Mouse (Mus musculus): ENCODE data around the gene Apba2. TPM values are rescaled to one million over a fixed set of nuclear protein-coding genes. Genes with fewer than 3 reads are reported as not detected.

Gene Apba2
- polyA plus RNA-seq, 1 experiment: not detected

GRCm38 (mm10) chr7:64791145-64791544 is 289.6 kb downstream of the Apba2 start:
- TF ChIP-seq MYOD1 (IDR thresholded peaks at IDR 0.05; ENCODE audit: control insufficient read depth in 1 of 3, insufficient read length in 2 of 3, low read depth in 2 of 3) (no peak), MAX (IDR thresholded peaks at IDR 0.05; ENCODE audit: low read depth) (no peak), USF1 (IDR thresholded peaks at IDR 0.05; ENCODE audit: low read depth) (no peak), MYOG (IDR thresholded peaks at IDR 0.05; ENCODE audit: control insufficient read depth in 1 of 3, insufficient read depth in 1 of 3, insufficient read length in 2 of 3, low read depth in 2 of 3) (no peak), TCF12 (IDR thresholded peaks at IDR 0.05; ENCODE audit: insufficient read depth, poor library complexity, severe bottlenecking) (no peak), CEBPB (IDR thresholded peaks at IDR 0.05; ENCODE audit: insufficient read depth, poor library complexity, severe bottlenecking) (no peak)

DNA sequence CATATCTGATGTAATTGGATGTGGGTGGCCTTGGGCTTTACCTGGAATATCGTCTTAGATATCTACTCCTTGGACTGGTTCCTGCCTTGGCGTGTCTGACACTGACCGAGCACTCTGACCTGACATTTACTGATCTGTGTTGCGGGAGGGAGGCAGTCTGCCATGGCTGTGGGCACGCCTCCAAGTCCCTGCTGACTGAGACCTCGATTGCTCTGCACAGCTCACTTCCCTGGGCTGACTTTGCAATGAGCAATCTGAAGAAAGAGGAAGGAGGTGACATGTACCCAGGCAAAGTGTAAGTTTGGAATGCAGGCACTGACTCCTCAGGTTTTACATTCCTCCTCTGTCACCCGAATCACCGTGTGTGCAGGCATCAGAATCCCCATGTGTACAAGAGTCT is 290.5 kb downstream of the Apba2 start:
- Histone ChIP-seq H3K4me3 (no peak overlapping the region), H3K79me2 (ENCODE audit: control insufficient read depth, insufficient read depth) (no peaks in the 10 kb centered on the region), H3K27me3 (ENCODE audit: control insufficient read depth, insufficient read depth, insufficient read length) (no peaks in the 10 kb centered on the region), H3K36me3 (ENCODE audit: control insufficient read depth, insufficient read depth) (no peaks in the 10 kb centered on the region), H3K4me2 (ENCODE audit: low read depth) (peak overlapping the region; percentile 50), H3ac (ENCODE audit: control insufficient read depth, insufficient read length) (no peak overlapping the region)
- TF ChIP-seq SRF (IDR thresholded peaks at IDR 0.05; ENCODE audit: control insufficient read depth, insufficient read length, low read depth) (no peak), POLR2A (IDR thresholded peaks at IDR 0.05; ENCODE audit: insufficient read length, low read depth) (no peak), MAX (IDR thresholded peaks at IDR 0.05; ENCODE audit: low read depth) (no peak), MYOD1 (IDR thresholded peaks at IDR 0.05; ENCODE audit: control insufficient read depth in 1 of 3, insufficient read length in 2 of 3, low read depth in 2 of 3) (no peak), CEBPB (IDR thresholded peaks at IDR 0.05; ENCODE audit: insufficient read depth, poor library complexity, severe bottlenecking) (no peak)

More at GRCm38 (mm10) chr7:64791145-64791544, 289.6 kb downstream of the Apba2 start:
- Histone ChIP-seq H3K4me3 (no peak overlapping the region), H3K27me3 (ENCODE audit: control insufficient read depth, insufficient read depth, insufficient read length) (no peaks in the 10 kb centered on the region), H3K4me2 (ENCODE audit: low read depth) (peak overlapping the region; percentile 50), H3K79me2 (ENCODE audit: control insufficient read depth, insufficient read depth) (no peaks in the 10 kb centered on the region), H3ac (ENCODE audit: control insufficient read depth, insufficient read length) (no peak overlapping the region), H3K36me3 (ENCODE audit: control insufficient read depth, insufficient read depth) (no peaks in the 10 kb centered on the region)

DNA sequence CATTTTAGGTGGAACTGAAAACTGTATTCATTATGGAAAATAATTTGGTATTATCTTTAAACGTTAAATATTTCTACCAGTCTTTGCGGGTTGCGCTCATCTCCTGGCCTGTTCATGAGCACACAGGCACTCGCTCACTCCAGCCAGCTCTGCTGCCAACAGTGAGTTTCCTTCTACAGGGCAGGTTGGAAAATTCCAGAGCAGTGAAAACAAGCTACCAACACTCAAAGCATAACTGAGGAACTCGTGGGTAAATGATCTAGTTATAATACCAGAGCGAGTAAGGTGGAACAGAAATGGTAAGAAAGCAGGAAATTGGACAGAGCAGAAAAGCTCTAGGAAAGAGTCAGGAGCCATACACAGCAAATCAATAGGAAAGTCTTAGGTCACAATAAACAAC is 294.0 kb downstream of the Apba2 start:
- H3K4me2 ChIP-seq (ENCODE audit: low read depth): no peak overlapping the region
- TF ChIP-seq REST (IDR thresholded peaks at IDR 0.05; ENCODE audit: insufficient read depth, insufficient read length): no peak
- TF ChIP-seq POLR2AphosphoS2 (IDR thresholded peaks at IDR 0.05; ENCODE audit: insufficient read length, low read depth): no peak
- TF ChIP-seq TCF3 (IDR thresholded peaks at IDR 0.05; ENCODE audit: insufficient read length, low read depth): no peak
- TF ChIP-seq POLR2A (IDR thresholded peaks at IDR 0.05; ENCODE audit: insufficient read length, low read depth): no peak
- no peak for TF ChIP-seq SRF (IDR thresholded peaks at IDR 0.05; ENCODE audit: control insufficient read depth, insufficient read length, low read depth)
- no peak for TF ChIP-seq CEBPB (IDR thresholded peaks at IDR 0.05; ENCODE audit: insufficient read depth, poor library complexity, severe bottlenecking)
- TF ChIP-seq MYOG (IDR thresholded peaks at IDR 0.05; ENCODE audit: control insufficient read depth in 1 of 3, insufficient read depth in 1 of 3, insufficient read length in 2 of 3, low read depth in 2 of 3): no peak
- no peak for TF ChIP-seq USF1 (IDR thresholded peaks at IDR 0.05; ENCODE audit: low read depth)
- no peak for TF ChIP-seq TCF12 (IDR thresholded peaks at IDR 0.05; ENCODE audit: insufficient read depth, poor library complexity, severe bottlenecking)
- TF ChIP-seq MYOD1 (IDR thresholded peaks at IDR 0.05; ENCODE audit: control insufficient read depth in 1 of 3, insufficient read length in 2 of 3, low read depth in 2 of 3): no peak
- TF ChIP-seq E2F4 (IDR thresholded peaks at IDR 0.05; ENCODE audit: insufficient read depth): no peak
- TF ChIP-seq MAX (IDR thresholded peaks at IDR 0.05; ENCODE audit: low read depth): no peak
- H3K36me3 ChIP-seq (ENCODE audit: control insufficient read depth, insufficient read depth): no peaks in the 10 kb centered on the region
- H3K79me2 ChIP-seq (ENCODE audit: control insufficient read depth, insufficient read depth): no peaks in the 10 kb centered on the region
- no peak overlapping the region for H3K4me3 ChIP-seq
- no peaks in the 10 kb centered on the region for H3K27me3 ChIP-seq (ENCODE audit: control insufficient read depth, insufficient read depth, insufficient read length)
- no peak overlapping the region for H3ac ChIP-seq (ENCODE audit: control insufficient read depth, insufficient read length)

Other genes with a start within 250 kb of the Apba2 start
- 5.6 TPM for gene Mtmr10, start 214.1 kb upstream of the Apba2 start, polyA plus RNA-seq (2012; fragmentation: generic; extraction: Trizol)
- 1.7 TPM for gene Fan1, start 127.6 kb upstream of the Apba2 start, polyA plus RNA-seq (2012; fragmentation: generic; extraction: Trizol)
- gene Mphosph10, start 109.4 kb upstream of the Apba2 start, polyA plus RNA-seq (2012; fragmentation: generic; extraction: Trizol): 8.4 TPM
- gene Mcee, start 109.1 kb upstream of the Apba2 start, polyA plus RNA-seq (2012; fragmentation: generic; extraction: Trizol): 18.9 TPM

All from myocyte (in vitro differentiated cells).